Mouse (Mus musculus): Measurements from ENCODE around the gene Hs1bp3. TPM values are rescaled to one million over a fixed set of nuclear protein-coding genes. Genes with fewer than 3 reads are reported as not detected.
A peak's percentile ranks its signal among the peaks of the same experiment; 100 is the strongest.

Gene Hs1bp3
- polyA plus RNA-seq, 1 experiment from 2014 or later, result 4.8 TPM

DNA sequence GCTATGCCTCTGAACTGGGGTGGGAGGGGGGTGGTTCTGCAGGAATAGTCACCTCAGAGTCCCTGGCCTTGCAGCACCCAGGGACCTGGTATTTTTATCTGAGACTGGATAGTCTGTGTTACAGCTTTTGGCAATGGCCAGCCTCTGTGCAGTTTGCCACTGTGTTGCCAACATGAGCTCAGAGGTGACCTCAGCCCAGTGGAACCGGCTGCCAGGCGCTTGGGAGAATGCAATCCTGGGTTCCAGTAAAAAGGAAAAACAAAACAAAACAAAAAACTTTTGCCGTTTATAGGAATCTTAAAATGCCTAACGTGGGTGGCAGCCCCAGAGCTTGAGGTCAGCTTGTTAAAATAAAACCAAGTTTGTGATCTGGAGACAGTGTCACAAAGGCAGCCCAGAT, 21.0 kb downstream of the Hs1bp3 start:
- DNase-seq (ENCODE audit: low spot score), result no peak

DNA sequence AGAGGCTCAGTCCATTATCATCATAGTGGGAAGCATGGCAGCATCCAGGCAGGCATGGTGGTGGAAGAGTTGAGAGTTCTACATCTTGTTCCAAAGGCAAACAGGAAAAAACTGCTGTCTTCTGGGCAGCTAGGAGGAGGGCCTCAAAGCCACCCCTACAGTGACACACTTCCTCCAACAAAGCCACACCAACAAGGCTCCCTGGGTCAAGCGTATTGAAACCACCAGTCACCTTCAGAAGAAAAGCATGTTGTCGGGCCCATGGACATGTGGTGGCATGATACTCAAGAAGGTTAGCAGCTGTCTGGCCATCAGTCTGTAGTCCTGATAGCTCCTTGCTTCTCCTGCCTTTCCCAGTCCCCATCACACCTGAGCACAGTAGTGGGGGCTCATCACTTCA, 22.3 kb downstream of the Hs1bp3 start:
- no peak for DNase-seq (ENCODE audit: low spot score)

DNA sequence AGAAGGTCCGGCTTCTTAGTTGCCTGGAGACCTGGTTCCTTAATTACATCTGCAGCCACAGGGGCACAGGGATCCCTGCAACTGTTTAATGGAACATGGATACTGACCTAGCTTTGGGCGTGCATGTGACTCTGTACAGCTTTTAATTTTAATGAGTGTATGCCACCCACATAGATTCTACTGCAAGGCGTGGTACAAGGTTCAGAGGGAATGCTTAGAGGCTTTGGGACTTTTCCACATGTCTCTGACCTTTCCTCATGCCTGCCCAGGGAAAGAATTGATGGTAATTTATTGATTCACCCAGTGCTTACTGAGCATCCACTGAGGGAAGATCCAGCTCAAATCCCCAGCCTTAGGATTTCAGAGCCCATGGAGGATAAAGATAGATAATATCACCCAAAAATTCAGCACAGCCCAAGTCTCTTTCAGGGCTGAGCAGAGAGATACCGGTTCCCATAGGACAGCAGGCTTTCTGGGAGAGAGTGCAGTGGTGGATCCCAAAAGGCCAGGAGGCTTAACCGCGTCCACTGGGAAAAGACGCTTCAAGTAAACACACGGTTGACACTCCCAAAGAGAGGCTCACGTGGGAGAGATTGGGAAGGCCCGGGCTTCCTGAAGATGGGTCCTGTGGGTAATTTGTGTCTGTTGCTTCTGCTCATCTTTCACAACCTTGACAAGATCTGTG, 23.5 kb downstream of the Hs1bp3 start:
- no peak for DNase-seq (ENCODE audit: low spot score)

DNA sequence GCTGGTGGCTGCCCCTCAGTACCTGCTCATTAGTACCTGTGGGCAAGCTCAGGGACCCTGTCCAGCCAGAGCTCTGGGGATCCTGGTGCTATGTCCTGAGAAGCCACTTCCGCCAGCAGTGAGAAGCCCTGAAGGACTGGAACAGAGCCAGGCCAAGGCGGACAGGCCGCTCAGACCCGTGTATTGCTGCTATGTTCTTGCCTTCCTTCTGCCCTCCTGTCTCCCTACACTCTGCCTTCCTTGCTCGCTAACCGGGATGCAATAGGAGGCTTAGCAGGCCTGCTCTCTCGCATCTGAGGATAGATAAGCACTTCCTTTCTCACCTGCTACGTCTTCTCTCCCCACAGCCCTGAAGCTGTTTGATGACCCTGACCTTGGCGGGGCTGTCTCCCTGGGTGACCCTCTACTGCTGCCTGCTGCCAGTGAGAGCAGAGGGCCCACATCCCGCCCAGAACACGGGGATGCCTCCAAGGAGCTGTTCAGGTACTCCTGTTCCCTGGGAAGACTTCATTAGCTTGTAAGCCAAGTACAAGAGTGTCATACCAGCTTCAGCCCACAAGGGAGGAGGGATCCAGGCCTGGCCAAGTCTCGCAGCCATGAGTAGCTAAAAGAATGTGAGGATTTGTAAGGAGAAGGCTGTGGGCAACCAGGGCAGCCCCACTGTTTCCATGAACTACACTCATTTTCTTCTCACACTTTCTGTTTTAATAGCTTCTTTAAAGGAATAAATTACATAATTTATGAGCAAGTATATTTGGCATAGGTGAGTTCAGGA, 24.2 kb downstream of the Hs1bp3 start:
- DNase-seq (ENCODE audit: low spot score), result no peak

DNA sequence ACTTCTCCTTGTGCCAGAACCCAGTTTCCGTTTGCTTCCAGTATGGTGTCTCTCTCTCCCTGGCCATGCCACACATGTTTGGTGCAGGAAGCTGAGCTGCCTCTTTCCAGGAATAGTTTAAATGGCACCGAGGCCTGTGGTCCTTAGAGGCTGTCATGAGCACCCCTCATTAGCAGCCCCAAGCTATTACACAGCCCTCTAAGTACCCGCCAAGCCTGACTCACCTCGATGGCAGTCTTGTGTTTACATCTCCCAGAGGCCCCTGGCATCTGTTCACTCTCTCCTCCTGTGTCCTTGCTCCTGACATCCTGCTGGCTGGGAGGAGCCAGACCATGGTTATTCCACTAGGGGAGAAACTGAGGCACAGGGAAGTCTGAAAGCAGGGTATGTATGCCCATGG, 25.3 kb downstream of the Hs1bp3 start:
- no peak for DNase-seq (ENCODE audit: low spot score)

DNA sequence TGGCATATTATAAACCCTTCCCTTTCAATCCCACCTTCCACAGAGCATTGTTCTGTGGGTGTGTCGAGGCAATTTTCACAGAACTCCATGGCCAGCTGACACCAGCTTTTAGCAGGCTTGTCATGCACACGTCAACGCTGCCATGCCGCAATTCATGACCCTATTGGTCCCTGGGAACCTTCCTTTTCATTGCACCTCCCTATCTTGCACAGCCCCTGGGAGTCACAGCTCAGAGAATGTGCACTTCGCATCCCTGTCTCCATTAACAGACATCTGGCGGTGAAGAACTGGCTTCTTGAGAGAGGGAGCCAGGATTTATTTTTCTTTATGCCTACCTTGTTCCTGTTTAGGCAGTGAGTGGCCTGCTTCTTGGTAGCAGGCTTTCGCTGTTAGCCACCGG, 25.7 kb downstream of the Hs1bp3 start:
- no peak for DNase-seq (ENCODE audit: low spot score)

DNA sequence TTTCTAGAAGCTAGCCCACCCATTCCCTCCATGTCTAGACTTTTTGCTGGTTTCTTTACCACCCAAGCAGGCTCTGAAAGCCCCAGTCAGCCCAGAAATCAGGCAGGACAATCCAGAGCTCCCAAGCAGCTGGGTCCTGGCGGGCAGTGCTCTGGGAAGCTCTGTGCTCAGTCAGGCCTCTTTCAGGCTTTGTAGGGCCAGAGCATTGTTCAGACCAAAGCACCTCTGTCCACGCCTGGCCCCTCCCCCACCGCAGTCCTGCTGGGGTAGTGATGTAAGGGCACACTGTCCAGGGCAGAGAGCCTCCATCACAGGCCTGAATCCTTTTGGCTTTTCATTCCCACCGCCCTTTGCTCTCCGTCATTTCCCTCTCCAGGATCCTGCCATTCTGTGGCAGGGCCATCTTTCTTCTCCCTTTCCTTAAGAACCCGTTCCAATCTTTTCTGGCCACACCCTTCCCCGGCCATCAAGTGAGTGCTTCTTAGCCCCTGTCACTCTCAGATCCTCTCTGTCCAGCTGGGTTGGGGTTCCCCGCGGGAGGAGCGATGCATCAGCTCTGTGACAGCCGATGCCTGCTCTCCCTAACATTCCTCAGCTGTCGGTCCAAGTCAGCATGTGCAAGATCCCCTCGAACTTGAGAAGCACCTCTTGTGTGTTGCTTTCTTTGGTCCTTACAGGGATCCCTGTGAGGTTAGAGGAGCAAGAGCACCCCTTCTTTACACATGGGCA, 26.5 kb downstream of the Hs1bp3 start:
- no peak for DNase-seq (ENCODE audit: low spot score)

DNA sequence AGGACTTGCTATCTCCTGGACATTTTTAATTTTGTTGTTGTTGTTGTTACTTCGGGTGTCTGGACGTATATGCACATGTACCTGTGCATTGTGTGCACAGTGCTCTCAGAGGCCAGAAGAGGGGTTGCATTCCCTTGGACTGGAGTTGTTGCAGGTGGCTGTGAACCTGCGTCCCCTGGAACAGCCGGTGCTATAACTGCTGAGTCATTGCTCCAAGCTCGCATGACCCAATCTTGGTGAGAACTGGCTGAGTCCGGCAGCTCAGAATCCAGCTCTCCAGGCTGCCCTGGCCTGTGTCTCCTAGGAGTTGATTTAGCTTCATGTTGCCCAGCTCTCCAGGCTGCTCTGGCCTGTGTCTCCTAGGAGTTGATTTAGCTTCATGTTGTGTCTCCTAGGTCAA, 27.8 kb downstream of the Hs1bp3 start:
- DNase-seq (ENCODE audit: low spot score), result no peak

DNA sequence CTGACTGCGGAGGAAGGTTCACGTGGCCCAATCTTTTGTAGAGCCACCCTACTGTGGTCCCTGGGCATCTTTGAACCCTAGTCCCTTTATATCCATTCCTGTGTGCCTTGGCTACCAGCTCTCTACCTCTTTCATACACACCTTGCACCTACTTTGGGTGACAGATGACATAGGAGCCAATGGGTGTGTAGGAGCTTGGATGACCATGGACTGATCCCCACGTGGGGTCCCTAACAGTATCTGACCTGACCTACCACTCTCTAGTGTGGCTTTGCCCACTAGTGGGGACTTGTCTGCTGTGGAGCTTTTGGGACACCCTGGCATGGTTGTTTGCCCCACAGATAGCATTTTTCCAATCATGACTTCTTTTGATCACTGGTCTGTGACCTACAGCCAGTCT, 30.1 kb downstream of the Hs1bp3 start:
- no peak for DNase-seq (ENCODE audit: low spot score)

DNA sequence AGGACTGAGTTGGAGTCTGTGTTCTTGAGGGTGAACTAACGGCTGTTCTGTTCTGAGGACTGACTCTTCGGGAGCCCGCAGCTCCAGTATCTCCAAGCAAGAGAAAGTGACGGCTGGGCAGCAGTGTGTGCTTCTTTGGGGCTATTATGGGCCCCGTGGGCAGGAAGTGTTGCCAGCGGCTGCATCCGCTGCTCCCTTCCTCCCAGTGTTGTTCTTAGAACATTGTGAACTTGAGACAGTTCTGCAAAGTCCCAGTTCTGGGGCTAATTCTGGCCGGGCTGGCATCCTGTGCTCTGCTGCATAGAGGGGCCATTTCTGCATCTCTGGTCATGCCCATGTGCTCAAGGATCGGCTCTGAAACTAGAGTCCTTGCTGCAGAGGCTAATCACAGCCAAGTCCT, 31.7 kb downstream of the Hs1bp3 start:
- peak; percentile 52 for DNase-seq (ENCODE audit: low spot score)

DNA sequence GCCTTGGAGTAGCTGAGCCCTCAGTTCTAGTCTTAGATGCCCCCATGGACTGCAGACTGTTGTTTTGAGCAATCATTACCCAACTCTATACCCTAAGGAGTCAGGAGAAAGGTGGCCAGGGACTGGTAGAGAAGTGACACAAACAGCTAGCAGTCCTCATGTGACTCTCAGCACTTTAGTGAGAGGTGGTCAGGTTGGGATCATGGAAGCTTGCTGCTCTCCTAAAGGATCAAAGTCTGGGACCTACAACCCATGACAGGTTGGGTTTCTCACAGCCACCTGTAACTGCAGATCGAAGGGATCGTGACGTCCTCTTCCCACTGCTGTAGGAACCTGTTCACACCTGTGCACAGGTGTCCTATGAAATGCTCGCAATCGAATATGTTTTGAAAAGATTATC, 32.3 kb downstream of the Hs1bp3 start:
- no peak for DNase-seq (ENCODE audit: low spot score)

DNA sequence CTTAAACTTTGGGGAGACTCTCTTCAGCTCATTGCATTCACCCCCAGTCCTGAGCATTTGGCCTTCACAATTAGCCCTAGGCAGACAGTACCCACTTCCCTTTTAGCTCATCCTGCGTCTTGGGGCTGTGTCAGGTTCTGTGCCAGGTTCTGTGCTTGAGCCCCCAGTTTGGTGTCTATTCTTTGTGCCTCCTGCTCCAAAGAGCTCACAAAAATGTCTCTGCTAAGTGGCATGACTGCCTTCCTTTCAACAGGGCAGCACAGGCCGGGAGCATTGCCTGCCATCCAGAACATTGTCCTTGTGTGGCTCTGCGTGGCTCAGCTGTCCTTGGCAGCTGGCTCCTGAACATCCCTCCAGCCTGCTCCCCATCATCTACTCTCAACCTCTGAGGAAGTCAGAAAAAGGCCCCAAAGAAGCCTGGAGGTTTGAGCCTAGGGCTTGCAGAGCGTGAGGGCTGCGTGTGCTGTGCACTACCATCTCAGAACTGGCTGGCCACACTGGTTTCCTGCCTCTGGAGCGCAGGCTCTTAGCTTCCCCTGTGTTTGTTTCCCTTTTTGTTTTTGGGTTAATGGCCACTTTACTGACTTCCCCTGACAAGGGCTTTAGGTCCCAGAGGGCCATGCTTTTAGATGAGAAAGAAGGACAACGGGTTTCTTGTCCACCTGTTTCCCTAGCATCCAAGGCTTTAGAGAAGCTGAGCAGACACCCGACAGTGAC, 34.7 kb downstream of the Hs1bp3 start:
- DNase-seq (ENCODE audit: low spot score), result no peak

DNA sequence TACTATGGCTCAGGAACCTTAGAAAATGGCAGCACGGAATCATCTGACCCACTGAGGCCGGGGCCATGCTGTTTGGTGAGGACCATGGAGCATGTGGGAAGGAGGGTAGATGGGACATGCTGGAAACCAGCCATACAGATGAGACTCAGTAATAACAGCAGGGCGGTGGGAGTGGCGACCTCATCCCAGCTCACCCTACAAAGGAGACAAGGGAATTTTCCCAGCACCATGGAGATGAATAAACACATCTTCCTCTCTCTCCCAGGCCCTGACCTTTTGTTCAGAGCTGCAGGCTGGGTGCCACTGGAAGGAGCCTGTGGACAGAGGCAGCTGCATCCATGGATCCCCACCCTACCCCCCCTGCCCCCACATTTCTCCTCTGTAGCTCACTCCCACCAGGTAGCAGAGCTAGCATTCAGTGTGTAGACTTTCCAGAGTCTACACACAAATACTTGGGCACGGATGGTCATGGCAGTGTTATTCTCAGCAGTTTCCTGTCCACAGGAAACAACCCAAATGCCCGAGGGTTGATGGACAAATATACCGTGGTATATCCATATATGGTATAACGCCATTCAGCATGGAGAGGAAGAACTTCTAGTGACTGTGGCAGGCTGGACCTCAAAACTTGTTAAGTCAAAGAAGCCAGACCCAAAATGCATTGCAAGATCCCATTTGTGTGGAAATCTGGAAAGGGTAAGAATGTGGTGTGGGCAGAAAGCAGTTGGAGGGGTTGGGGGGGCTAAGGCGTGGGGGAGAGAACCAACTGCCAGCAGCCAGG, 35.7 kb downstream of the Hs1bp3 start:
- DNase-seq (ENCODE audit: low spot score), result no peak

DNA sequence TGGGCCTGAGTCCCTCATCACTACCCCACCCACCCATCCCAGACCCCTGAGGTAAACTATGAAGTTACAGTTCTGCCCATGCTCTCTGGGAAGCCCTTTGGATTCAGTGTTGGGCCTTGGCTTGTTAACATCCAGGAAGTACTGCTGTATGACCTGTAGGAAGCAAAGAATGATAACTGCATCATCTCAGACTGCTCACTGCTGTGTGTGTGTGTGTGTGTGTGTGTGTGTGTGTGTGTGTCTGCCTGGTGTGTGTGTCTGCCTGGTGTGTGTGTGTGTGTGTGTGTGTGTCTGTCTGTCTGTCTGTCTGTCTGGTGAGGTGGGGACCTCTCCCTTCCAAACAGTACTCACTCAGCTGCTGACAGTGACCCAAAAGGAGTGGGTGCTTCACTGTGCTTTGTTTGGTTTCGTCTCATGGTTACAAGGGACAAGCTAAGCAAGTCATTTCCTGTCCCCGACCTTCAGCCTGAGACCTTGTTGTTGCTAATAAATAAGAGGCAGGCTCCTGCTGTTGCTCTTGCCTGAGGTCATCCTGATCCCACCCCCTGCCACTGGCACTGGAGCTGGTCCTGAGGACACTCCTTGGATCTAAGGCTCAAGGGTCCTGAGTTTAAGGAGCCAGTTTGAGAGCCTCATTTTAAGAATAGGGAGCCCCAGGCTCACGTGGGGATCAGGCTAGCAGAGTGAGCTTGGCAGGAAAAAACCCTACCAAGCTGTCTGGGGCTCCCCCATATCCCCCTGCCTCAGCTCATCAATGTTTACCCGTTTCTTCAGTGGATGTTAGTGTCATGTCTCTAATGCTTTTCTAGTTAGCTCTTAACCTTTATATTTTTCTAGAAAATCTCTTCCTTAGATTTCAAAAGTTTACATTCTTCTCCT, 38.0 kb downstream of the Hs1bp3 start:
- DNase-seq (ENCODE audit: low spot score), result no peak

DNA sequence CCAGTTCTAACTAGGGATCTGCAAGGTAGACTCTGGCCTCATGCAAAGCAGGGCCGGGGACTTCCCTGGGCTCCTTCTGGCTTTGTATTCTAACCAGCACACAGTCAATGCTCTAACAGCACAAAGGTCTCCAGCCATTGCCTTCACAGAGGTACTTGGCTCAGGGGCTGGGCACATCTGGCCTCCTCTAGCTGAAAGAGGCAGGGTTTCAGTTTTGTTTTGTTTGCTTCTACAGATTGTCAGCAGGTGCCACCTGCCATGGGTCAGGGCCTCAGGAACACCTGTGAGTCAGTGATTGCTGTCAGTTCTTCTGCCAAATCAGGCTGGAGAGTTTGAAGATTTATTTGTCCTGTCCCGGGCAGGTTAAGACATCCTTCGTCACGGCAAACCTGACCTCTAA, 39.8 kb downstream of the Hs1bp3 start:
- DNase-seq (ENCODE audit: low spot score), result no peak

DNA sequence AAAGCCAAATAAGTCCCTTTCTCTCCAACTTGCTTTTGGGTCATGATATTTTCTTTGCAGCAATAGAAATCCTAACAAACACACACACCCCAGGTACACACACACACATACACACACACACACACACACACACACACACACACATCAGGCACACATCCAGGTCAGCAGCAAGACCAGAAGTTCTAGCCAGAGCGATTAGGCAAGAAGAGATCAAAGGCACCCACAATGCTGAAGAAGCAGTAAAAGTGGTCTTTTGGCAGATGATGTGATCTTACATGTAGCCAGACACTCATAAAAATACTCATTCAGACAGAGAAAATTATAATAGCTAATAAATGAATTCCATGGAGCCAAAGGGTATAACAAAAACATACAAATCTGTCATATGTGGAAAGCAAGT, 41.0 kb downstream of the Hs1bp3 start:
- DNase-seq (ENCODE audit: low spot score), result no peak

DNA sequence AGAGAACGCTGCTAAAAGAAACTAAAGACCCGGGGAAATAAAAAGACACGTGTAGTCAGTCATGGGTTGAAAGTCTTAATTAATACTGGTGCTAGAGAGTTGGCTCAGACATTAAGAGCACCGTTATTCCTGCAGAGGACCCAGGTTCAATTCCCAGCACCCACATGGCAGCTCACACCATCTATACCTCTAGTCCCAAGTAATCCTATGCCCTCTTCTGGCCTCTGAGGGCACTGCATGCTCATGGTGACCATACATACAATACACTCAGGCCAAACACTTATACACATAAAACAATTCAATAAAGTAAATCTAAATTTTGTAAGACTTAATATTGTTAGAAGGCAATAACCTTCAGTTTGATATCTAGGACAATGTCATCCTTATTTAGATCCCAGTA, 41.8 kb downstream of the Hs1bp3 start:
- no peak for DNase-seq (ENCODE audit: low spot score)

DNA sequence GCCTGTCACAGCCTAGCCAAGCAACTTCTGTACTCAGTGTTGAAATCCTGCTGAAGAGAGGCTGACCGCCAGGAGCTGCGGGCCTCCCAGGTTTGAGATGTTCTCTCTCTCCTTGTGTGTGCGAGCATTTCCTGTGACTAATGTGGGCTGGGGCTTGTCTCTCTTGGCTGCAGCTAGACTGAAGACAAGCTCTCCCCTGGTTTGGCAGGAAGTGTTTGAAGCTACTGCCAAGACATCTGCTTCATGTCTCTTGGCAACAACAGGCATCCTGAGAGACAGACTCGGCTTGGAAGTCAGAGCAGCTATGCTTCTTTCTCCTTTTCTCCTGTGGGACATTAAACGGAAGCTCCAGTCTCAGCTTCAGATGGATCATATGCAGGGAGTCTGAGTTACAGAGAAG, 44.2 kb downstream of the Hs1bp3 start:
- DNase-seq (ENCODE audit: low spot score), result peak; percentile 66

DNA sequence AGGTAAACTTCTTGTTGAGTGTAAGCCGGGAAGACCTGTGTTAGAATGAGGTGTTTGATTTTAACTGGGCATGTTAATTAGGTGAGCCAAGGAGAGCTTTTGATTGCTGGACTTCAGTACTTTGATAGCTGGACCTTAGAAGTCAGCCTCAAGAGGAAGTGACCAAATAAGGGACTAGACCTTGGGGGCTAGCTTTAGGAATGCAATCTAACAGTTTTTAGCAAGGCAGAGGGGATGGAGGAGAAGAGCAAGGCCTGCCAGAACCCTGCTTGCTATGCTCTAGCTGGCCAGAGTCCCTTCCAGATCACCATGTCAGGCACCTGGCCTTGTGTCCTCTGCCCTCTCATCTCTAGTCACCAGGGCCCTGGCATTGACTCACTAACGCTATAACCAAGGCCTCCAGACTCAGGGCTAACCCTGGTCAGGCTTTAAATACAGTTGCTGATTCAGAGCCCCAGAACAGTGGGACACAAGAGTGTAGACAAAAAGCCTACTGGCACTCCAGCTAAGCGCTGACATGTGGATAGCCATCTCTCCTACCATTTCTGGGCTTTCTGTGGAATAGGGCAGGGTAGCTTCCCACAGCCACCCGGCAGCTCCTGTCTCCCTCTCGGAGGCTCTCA, 45.2 kb downstream of the Hs1bp3 start:
- DNase-seq (ENCODE audit: low spot score), result no peak
